Mouse (Mus musculus) forebrain, embryonic 10.5 days (tissue): ENCODE measurements around the gene Trmt2a. TPM values are rescaled to one million over a fixed set of nuclear protein-coding genes. Genes with fewer than 3 reads are reported as not detected.

Source experiments
- DNase-seq: peaks from one replicate; pipeline ENCODE4 v3.0.0-alpha.2; 2017; ENCODE audit warnings: low spot score; ENCODE audit errors: extremely low spot score
- H3K27ac ChIP-seq: fragments of 300-500 bp; sonication (generic); 2 replicates; pipeline ENCODE4 v1.5.1; 2016; ENCODE audit warnings: mild to moderate bottlenecking
- H3K27me3 ChIP-seq: fragments of 300-500 bp; sonication (generic); 2 replicates; pipeline ENCODE4 v1.6.1; 2016; ENCODE audit warnings: mild to moderate bottlenecking; ENCODE audit not compliant: poor library complexity, severe bottlenecking
- H3K36me3 ChIP-seq: fragments of 300-500 bp; sonication (generic); replicated peaks from 2 replicates; pipeline ENCODE4 v1.6.1; 2016; ENCODE audit warnings: mild to moderate bottlenecking, moderate library complexity
- H3K4me1 ChIP-seq: fragments of 300-500 bp; sonication (generic); 2 replicates; pipeline ENCODE4 v1.6.1; 2016
- H3K4me3 ChIP-seq: fragments of 300-500 bp; sonication (generic); 2 replicates; pipeline ENCODE4 v1.5.1; 2016; ENCODE audit warnings: mild to moderate bottlenecking, moderate library complexity
- H3K9me3 ChIP-seq: fragments of 300-500 bp; sonication (generic); 2 replicates; pipeline ENCODE4 v1.6.1; 2016; ENCODE audit warnings: mild to moderate bottlenecking, moderate library complexity
- WGBS: fragments of 180-500 bp; shearing (Covaris S2); methylation state at CpG from one replicate; pipeline ENCODE4 v1.1.7; 2016; 5-methylcytosine and 5-hydroxymethylcytosine counted together
- polyA plus RNA-seq: library from polyadenylated mRNA; unstranded; fragments of >200 nt; fragmentation: Nextera tagmentation; extraction: Ambion mirVana; gene quantifications from 2 replicates; pipeline ENCODE4 v1.2.1, GENCODE M21; 2016

Trmt2a gene
- 134 and 139 TPM in 2 replicates for polyA plus RNA-seq

DNA sequence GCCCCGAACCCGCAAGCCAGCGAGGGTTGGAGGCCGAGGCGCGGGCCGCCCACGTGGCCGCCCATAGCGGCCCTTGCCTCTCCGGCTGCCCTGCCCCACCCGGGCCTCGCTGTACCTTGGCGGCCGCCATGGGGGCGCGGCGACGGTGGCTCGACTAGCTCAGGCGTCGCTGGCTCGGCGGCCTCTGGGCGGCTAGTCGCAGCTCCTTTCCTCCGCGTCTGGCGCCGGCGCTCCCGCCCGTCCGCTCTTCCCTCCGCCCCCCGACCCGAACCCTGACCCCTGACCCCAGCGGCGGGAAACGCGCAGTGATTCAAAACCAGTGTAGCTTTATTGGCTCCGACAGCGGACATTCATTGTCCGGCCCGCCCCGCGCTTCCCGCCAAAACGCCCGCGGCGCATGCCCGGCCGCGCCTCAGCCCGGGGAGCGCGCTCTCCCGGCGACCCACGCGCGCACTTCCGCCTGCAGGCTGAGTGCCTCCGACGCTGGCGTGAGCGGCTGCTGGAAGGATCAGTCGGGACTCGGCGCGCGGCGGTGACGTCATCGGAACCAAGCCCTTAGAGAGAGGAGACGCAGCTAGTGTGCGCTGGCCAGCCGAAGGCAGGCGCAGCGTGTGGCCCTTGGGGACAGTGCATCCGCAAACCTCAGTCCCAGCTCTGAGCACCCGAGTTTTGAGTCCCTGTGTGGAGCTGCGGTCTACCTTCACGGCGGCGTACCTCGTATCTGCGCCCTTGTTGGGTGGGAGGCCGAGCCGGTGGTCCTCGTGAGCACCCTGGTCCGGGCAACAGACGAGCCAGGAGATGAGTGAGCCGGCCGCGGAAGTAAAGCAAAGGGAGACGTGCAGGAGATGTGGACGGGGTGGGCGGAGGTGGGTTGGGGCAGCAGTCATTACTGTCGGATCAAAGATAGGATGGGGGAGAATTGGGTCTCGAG lies at the start of gene Trmt2a, which contains the start of gene Ranbp1:
Gene Trmt2a, plus strand, starts transcription at position 247 of the 931 bp plus-strand sequence.
Gene Ranbp1, minus strand, starts transcription at position 300 of the 931 bp plus-strand sequence.
- Histone ChIP-seq H3K4me1 (peaks cover 49% of the 10 kb centered on the region), H3K36me3 (peaks cover 76% of the 10 kb centered on the region), H3K4me3 (peak within 1 kb of the TSS; percentile 93), H3K9me3 (no peaks in the 10 kb centered on the region), H3K27me3 (no peaks in the 10 kb centered on the region), H3K27ac (peak within 1 kb of the TSS; percentile 99)
- peak; percentile 99 for DNase-seq
- under 1% methylated on average over 102 of the region's 102 CpGs for WGBS

DNA sequence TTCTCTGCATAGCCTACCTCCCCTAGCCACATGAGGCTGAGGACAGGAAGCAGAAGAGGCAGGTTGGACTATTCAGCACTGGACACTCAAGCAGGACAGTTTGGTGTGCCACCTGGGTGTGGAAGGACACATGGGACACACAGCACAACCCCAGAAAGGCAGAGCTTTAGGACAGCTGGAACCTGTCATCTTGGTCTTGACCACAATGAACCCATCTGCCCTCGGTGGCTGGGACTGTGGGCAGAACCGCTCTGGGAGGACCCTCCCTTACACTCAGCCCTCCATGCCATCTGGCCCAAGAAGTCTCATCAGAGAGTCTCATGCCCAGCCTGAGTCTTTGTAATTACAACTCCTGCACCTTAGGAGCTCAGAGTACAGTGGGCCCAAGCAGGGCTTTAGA lies 48.4 kb upstream of the Trmt2a start:
- Histone ChIP-seq H3K27me3 (no peaks in the 10 kb centered on the region), H3K4me1 (peaks cover 35% of the 10 kb centered on the region), H3K4me3 (no peak overlapping the region), H3K27ac (0 out of 2 replicates have a peak overlapping the region, but pooled peaks have one; percentile 42), H3K36me3 (no peaks in the 10 kb centered on the region), H3K9me3 (no peaks in the 10 kb centered on the region)
- no peak for DNase-seq
- WGBS, result 85% methylated on average over 2 of the region's 2 CpGs

DNA sequence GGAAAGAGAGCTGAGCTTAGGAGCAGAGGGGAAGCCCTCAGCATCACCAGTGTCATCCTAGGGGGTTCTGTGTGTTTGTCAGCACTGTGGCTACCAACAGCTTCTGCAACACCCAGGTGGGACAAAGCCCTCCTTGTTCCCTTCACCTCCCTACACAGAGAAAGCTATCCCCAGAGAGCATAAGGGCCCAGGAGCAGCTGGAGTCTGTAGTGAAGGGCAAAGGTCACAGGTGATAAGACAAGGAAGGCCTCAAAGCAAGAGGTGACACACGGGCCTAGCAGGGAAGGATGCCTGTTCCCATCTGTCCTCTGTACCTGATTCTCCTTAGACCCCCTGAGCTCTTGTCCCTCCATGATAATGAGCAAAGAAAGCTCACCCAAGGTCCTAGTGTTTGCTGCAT lies 46.9 kb upstream of the Trmt2a start:
- no peak overlapping the region for H3K4me3 ChIP-seq
- no peak for DNase-seq
- peaks cover 35% of the 10 kb centered on the region for H3K4me1 ChIP-seq
- H3K27ac ChIP-seq, result no peak overlapping the region
- WGBS, result 35% methylated on average over 1 of the region's 1 CpGs
- no peaks in the 10 kb centered on the region for H3K9me3 ChIP-seq
- H3K27me3 ChIP-seq, result no peaks in the 10 kb centered on the region
- H3K36me3 ChIP-seq, result no peaks in the 10 kb centered on the region

DNA sequence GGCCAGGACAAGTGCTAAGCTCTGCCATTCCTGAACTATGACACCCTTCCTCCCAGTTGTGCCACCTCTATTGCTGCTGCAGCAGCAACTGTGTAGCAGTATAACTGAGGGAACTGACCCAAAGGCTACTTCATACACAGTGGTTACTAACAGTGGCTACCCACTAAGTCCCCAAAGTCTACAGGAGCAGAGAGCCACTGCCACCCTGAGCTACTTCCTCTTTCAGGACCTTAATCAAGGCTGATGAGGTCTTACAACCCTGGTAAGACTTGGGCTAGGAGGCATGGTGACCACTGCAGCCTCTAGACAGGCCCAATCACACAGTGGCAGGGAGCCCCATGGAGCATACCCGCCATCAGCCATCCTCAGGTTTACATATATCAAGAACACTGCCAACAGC lies 46.4 kb upstream of the Trmt2a start:
- Histone ChIP-seq H3K36me3 (no peaks in the 10 kb centered on the region), H3K4me3 (no peak overlapping the region), H3K27me3 (no peaks in the 10 kb centered on the region), H3K9me3 (no peaks in the 10 kb centered on the region), H3K27ac (no peak overlapping the region), H3K4me1 (peaks cover 35% of the 10 kb centered on the region)
- no peak for DNase-seq
- 94% methylated on average over 1 of the region's 1 CpGs for whole genome bisulfite sequencing

DNA sequence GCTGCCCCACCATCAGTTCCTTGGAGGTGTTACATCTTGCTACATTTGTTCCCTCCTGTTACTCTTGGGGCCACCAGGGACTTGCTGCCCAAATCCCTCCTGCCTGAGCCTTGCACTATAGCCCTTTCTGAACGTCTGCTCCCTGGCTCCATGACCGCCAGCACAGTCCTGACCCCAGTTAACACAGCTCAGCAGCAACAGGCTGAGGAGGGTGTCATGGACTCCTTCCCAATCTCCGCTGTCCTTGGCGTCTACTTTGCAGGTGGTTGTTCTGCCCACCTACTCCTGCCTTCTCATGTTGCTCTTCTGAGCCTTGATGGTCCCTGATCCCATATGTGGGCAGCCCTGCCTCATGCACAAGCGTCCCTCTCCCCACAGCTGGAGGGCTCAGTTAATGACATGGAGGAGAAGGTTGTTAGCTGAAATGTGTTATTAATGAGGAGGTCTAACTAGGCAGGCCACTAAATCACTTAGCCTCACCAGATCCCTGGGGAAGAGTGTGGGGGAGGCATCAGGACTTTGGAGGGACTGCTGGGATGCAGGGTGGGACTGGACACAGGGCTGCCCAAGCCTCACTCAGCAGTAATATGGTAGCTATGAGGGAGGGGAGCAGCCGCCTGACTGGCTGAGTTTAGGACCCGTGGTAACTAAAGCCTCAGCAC lies 44.9 kb upstream of the Trmt2a start:
- DNase-seq, result no peak
- peaks cover 32% of the 10 kb centered on the region for H3K4me1 ChIP-seq
- no peaks in the 10 kb centered on the region for H3K9me3 ChIP-seq
- H3K4me3 ChIP-seq, result no peak overlapping the region
- no peaks in the 10 kb centered on the region for H3K36me3 ChIP-seq
- no peaks in the 10 kb centered on the region for H3K27me3 ChIP-seq
- no peak overlapping the region for H3K27ac ChIP-seq
- 69% methylated on average over 7 of the region's 7 CpGs for WGBS

- Histone ChIP-seq H3K27me3 (0 out of 2 replicates have a peak, but pooled peaks cover 13% of the 10 kb centered on the region), H3K9me3 (no peaks in the 10 kb centered on the region), H3K27ac (no peak overlapping the region), H3K4me1 (peaks cover 28% of the 10 kb centered on the region), H3K4me3 (no peak overlapping the region), H3K36me3 (no peaks in the 10 kb centered on the region)
- peak; percentile 54 for DNase-seq
- 32% methylated on average over 8 of the region's 8 CpGs for WGBS
Observed at GRCm38 (mm10) chr16:18210701-18211416, 37.6 kb upstream of the Trmt2a start.

GRCm38 (mm10) chr16:18211417-18212171 lies 36.9 kb upstream of the Trmt2a start:
- Histone ChIP-seq H3K36me3 (no peaks in the 10 kb centered on the region), H3K4me1 (peaks cover 32% of the 10 kb centered on the region), H3K27me3 (0 out of 2 replicates have a peak, but pooled peaks cover 13% of the 10 kb centered on the region), H3K9me3 (no peaks in the 10 kb centered on the region), H3K4me3 (no peak overlapping the region), H3K27ac (no peak overlapping the region)
- peak; percentile 86 for DNase-seq
- WGBS, result 50% methylated on average over 10 of the region's 10 CpGs

DNA sequence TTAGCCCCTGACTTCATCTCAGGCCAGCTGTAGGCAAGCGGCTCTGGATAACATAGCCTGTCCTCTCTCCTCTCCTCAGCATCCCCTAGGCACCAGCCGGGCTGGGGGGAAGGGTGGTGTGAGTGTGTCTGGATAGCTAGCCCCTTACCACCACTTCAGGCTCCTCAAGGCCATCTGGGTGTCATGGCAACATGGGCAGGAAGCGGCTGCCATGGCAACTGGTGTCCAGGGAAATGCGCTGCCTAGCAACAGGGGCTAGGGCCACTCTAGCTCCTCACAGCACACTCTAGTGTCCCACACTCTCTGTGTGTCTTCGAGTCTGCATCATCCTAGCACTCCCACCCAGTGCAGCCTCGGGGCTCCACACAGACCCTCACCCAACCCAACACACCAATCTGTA lies 34.8 kb upstream of the Trmt2a start:
- Histone ChIP-seq H3K9me3 (no peaks in the 10 kb centered on the region), H3K36me3 (no peaks in the 10 kb centered on the region), H3K4me3 (peak overlapping the region; percentile 6; the same call in 1 of the 2 replicates), H3K4me1 (peaks cover 36% of the 10 kb centered on the region), H3K27me3 (0 out of 2 replicates have a peak, but pooled peaks cover 13% of the 10 kb centered on the region), H3K27ac (peak overlapping the region; percentile 63)
- DNase-seq, result peak; percentile 86
- WGBS, result 41% methylated on average over 6 of the region's 6 CpGs

- WGBS, result 84% methylated on average over 7 of the region's 7 CpGs
- no peaks in the 10 kb centered on the region for H3K36me3 ChIP-seq
- 0 out of 2 replicates have a peak, but pooled peaks cover 9% of the 10 kb centered on the region for H3K27me3 ChIP-seq
- H3K4me1 ChIP-seq, result peaks cover 40% of the 10 kb centered on the region
- no peak overlapping the region; the same call in 1 of the 2 replicates for H3K4me3 ChIP-seq
- DNase-seq, result no peak
- peak overlapping the region; percentile 63 for H3K27ac ChIP-seq
- H3K9me3 ChIP-seq, result no peaks in the 10 kb centered on the region
Observed at GRCm38 (mm10) chr16:18214858-18215257, 33.6 kb upstream of the Trmt2a start.

- 90% methylated on average over 4 of the region's 4 CpGs for WGBS
- Histone ChIP-seq H3K36me3 (peaks cover 15% of the 10 kb centered on the region), H3K27ac (0 out of 2 replicates have a peak within 1 kb of the TSS, but pooled peaks have one; percentile 44), H3K27me3 (no peaks in the 10 kb centered on the region), H3K4me3 (no peak within 1 kb of the TSS), H3K9me3 (no peaks in the 10 kb centered on the region), H3K4me1 (peaks cover 47% of the 10 kb centered on the region)
- no peak for DNase-seq
Observed at GRCm38 (mm10) chr16:18217579-18217978, 30.9 kb upstream of the Trmt2a start, which contains the start of gene Ccdc188. Ccdc188 (plus strand) TSS chr16:18217879.

DNA sequence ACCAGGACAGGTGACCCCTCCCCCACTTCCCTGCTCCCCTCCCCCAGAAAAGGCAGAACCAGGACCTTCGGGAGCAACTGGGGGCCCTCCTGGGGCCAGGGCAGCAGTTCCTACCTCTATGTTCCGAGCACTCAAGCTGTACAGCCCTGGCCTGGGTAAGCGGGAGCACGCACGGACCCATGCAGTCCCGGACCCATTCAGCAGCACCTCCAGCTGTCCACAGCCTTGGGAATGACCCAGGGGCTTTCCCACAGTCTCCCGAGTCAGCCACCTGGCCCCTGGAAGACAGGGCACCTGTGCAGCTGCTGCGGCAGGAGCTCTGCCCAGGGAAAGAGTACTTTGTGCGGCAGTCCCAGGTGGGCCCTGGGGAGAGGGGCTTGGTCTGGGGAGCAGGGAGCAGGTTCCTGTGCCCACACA lies 29.9 kb upstream of the Trmt2a start:
- WGBS, result 79% methylated on average over 9 of the region's 9 CpGs
- Histone ChIP-seq H3K4me3 (no peak overlapping the region), H3K36me3 (peaks cover 25% of the 10 kb centered on the region), H3K27me3 (no peaks in the 10 kb centered on the region), H3K4me1 (peaks cover 37% of the 10 kb centered on the region), H3K9me3 (no peaks in the 10 kb centered on the region), H3K27ac (0 out of 2 replicates have a peak overlapping the region, but pooled peaks have one; percentile 44)
- no peak for DNase-seq
